Mouse (Mus musculus) ES-E14 (cell line): ENCODE results near the gene Fcmr.

Experiments
- HCFC1 ChIP-seq: IDR thresholded peaks from 2 replicates; pipeline ENCODE4 v1.6.1; 2012; ENCODE audit warnings: low read length, inconsistent platforms, borderline replicate concordance; ENCODE audit not compliant: insufficient read depth
- ZC3H11A ChIP-seq: IDR thresholded peaks from 2 replicates; pipeline ENCODE4 v1.6.1; 2012; ENCODE audit warnings: low read depth, mild to moderate bottlenecking, inconsistent platforms, low read length, borderline replicate concordance

DNA sequence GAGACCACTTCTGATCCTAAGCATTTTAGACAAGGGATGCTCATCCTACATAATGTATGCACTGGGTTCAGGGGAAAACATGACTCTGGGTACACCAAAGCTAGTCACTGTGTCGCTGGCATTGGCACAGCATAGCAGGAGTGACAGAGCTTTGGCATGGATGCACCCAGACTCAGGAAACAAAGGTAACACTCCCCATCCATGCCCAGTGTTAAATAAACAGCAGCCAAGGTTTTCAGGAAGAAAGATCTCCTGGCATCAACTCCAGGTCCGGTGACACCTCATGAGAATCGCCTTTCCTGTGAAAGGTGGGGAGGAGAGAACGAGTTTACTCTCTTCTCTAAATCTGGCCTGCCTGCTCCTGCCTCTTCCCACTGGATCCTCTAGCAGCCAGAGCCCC, 36.8 kb upstream of the Fcmr start:
- TF ChIP-seq ZC3H11A (no peak), HCFC1 (no peak)
